Mouse (Mus musculus): ENCODE measurements around the gene Aqr.

- TF ChIP-seq CEBPB (IDR thresholded peaks at IDR 0.05; ENCODE audit: low read depth) = no peak
- no peak for TF ChIP-seq CTCF (IDR thresholded peaks at IDR 0.05; ENCODE audit: control insufficient read depth, insufficient read depth, insufficient read length)
- TF ChIP-seq MYOG (IDR thresholded peaks at IDR 0.05; ENCODE audit: control insufficient read depth, extremely low read depth, insufficient read length) = no peak
- TF ChIP-seq MAX (IDR thresholded peaks at IDR 0.05) = no peak
- TF ChIP-seq USF1 (IDR thresholded peaks at IDR 0.05; ENCODE audit: low read depth) = no peak
- TF ChIP-seq FOSL1 (IDR thresholded peaks at IDR 0.05; ENCODE audit: insufficient read depth, low read length, poor library complexity, severe bottlenecking) = no peak
Observed at GRCm38 (mm10) chr2:114100834-114101233, 86.0 kb downstream of the Aqr start.

Data from C2C12 (cell line).